Mouse (Mus musculus) liver, embryonic 13.5 days (tissue): ENCODE results near the gene Srpx. TPM values are rescaled to one million over a fixed set of nuclear protein-coding genes. Genes with fewer than 3 reads are reported as not detected.

ENCODE experiments used
- polyA plus RNA-seq: library from polyadenylated mRNA; unstranded; fragments of >200 nt; fragmentation: Nextera tagmentation; extraction: Ambion mirVana; gene quantifications from 2 replicates; pipeline ENCODE4 v1.2.1, GENCODE M21; 2015

Gene Srpx
- polyA plus RNA-seq, 1 experiment from 2014 or later = 1.0 TPM

Other genes with a start within 250 kb of the Srpx start
- gene Sytl5, start 232.1 kb downstream of the Srpx start, polyA plus RNA-seq = 0.92 and 1.1 TPM in 2 replicates
- 3.3 and 4.3 TPM in 2 replicates for gene Rpgr, start 99.2 kb upstream of the Srpx start, polyA plus RNA-seq
- gene Otc, start 134.6 kb upstream of the Srpx start, polyA plus RNA-seq = 28.9 and 36.8 TPM in 2 replicates